Comparison of ENCODE assay signal across 8 mouse cellular contexts in the genomic region with DNA sequence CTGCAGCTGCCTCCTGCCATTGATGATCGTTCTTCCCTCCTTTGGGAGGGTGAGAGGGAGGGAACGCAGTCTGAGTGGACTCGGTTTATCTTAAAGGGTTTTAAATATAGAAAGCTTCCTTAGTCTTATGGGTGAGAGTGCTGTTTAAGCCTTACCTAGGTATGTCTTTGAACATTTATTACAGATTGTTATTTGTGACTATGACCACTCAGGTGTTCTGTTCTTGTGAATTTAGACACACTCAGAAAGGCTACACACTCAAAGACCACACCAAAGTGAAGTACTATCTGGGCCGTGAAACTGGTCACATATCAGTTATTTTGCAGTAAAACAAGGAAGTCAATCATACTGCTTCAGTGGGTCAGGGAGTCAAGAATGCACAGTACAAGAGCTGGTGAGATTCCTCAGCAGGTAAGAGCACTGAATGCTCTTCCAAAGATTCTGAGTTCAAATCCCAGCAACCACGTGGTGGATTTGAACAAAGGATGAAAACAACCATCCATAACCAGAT. TPM values are rescaled to one million over a fixed set of nuclear protein-coding genes. Genes with fewer than 3 reads are reported as not detected.
A peak's percentile ranks its signal among the peaks of the same experiment; 100 is the strongest.
DNase-seq lines count a peak whose midpoint lies in the region; ATAC-seq lines count a peak whose summit lies in the region.

No protein-coding gene starts in this region.

- ATAC-seq in erythroid progenitor cell, adult 5-6 weeks (replicated peaks; ENCODE audit: low FRiP score, poor library complexity, severe bottlenecking), result peak; percentile 63

- DNase-seq in ES-CJ7 (ENCODE audit: low read depth, low spot score), result peak; percentile 92
- peak; percentile 70 for DNase-seq in adrenal gland, postnatal 14 days
- DNase-seq in heart, postnatal 4 days, result peak; percentile 65
- peak; percentile 55 to 65 for DNase-seq in layer of hippocampus, postnatal 10 days (ENCODE audit: low spot score in 2 of 2)
- peak; percentile 58 for DNase-seq in lung, postnatal 14 days
- DNase-seq in retina, postnatal 7 days (ENCODE audit: low read depth, low spot score), result peak; percentile 65
- DNase-seq in urinary bladder, adult 18-20 months (ENCODE audit: low spot score in 2 of 2), result no peak

RNA-seq across cellular contexts. Expression of a gene that starts 38.6 kb away (rescaled TPM):
- 0.53 and 0.67 TPM in 2 replicates for total RNA-seq in adrenal gland, postnatal 14 days (2021)
- 8.8 TPM in 1 of 2 replicates, not detected in the other for total RNA-seq in erythroid progenitor cell, adult 5-6 weeks (2015; ENCODE audit: low replicate concordance)
- total RNA-seq in erythroid progenitor cell, adult 5-6 weeks (2017; ENCODE audit: low replicate concordance), result not detected in 2 replicates
- total RNA-seq in heart, postnatal 4 days (2021), result not detected
- total RNA-seq in layer of hippocampus, postnatal 10 days (2021), result under 1 TPM; 0.22 to 0.48 TPM

RNA-seq across cellular contexts. Expression of a gene that starts 38.7 kb away (rescaled TPM):
- 2.9 and 3.6 TPM in 2 replicates for total RNA-seq in adrenal gland, postnatal 14 days (2021)
- 5.0 and 5.4 TPM in 2 replicates for total RNA-seq in erythroid progenitor cell, adult 5-6 weeks (2015; ENCODE audit: low replicate concordance)
- total RNA-seq in erythroid progenitor cell, adult 5-6 weeks (2017; ENCODE audit: low replicate concordance), result 13.2 and 14.8 TPM in 2 replicates
- 10 to 100 TPM; 10.5 to 11.1 TPM for total RNA-seq in heart, postnatal 4 days (2021)
- 1 to 10 TPM; 4.1 to 4.7 TPM for total RNA-seq in layer of hippocampus, postnatal 10 days (2021)

Comparison
In these comparisons a context has a peak if more than half of its experiments do, and no peak if none do; other contexts are left out.
1. DNase-seq: peak in ES-CJ7 (single experiment), adrenal gland, postnatal 14 days (single experiment), heart, postnatal 4 days (single experiment), layer of hippocampus, postnatal 10 days (2 of 2), lung, postnatal 14 days (single experiment) and retina, postnatal 7 days (single experiment); none in urinary bladder, adult 18-20 months (0 of 2).